Mouse (Mus musculus) colon, adult 2 months (tissue): Measurements from ENCODE around the gene Slc4a2. TPM values are rescaled to one million over a fixed set of nuclear protein-coding genes. Genes with fewer than 3 reads are reported as not detected.

ENCODE experiments used
- polyA plus RNA-seq: library from polyadenylated mRNA; depleted of rRNA; stranded (reverse); fragments of >200 nt; gene quantifications from 2 replicates; pipeline ENCODE4 v1.2.3, GENCODE M21; 2012; rRNA removed

Gene Slc4a2
- polyA plus RNA-seq: 204 and 219 TPM in 2 replicates

GRCm38 (mm10) chr5:24423129-24424003 is at the start of gene Slc4a2, which contains the start of gene Cdk5:
TSS of gene Slc4a2 (plus strand) at chr5:24423837.
TSS of gene Cdk5 (minus strand) at chr5:24423530.

GRCm38 (mm10) chr5:24391864-24392263 is 31.8 kb upstream of the Slc4a2 start, which contains the start of gene Atg9b:
TSS of gene Atg9b (minus strand) at chr5:24392143.

GRCm38 (mm10) chr5:24393392-24393997 is 30.1 kb upstream of the Slc4a2 start, which contains the start of gene Abcb8:
TSS of gene Abcb8 (plus strand) at chr5:24393663.

GRCm38 (mm10) chr5:24413042-24413693 is 10.5 kb upstream of the Slc4a2 start, which contains the start of gene Asic3:
TSS of gene Asic3 (plus strand) at chr5:24413392.

GRCm38 (mm10) chr5:24444746-24445427 is 21.2 kb downstream of the Slc4a2 start, which contains the start of gene Fastk:
TSS of gene Fastk (minus strand) at chr5:24445287.

GRCm38 (mm10) chr5:24447624-24448298 is 24.1 kb downstream of the Slc4a2 start, which contains the start of gene Tmub1:
TSS of gene Tmub1 (minus strand) at chr5:24447854.

GRCm38 (mm10) chr5:24452030-24452690 is 28.5 kb downstream of the Slc4a2 start, which contains the start of gene Agap3:
TSS of gene Agap3 (plus strand) at chr5:24452177.

Other genes starting within 250 kb of the Slc4a2 start
- gene Kcnh2, start 72.2 kb upstream of the Slc4a2 start, polyA plus RNA-seq: 45.8 and 63.0 TPM in 2 replicates
- 5.4 and 6.2 TPM in 2 replicates for gene Nos3, start 59.0 kb upstream of the Slc4a2 start, polyA plus RNA-seq
- 2.7 and 3.1 TPM in 2 replicates for gene Atg9b, start 31.7 kb upstream of the Slc4a2 start, polyA plus RNA-seq
- 87.7 and 110 TPM in 2 replicates for gene Abcb8, start 30.2 kb upstream of the Slc4a2 start, polyA plus RNA-seq
- gene Asic3, start 10.4 kb upstream of the Slc4a2 start, polyA plus RNA-seq: 0.24 and 0.58 TPM in 2 replicates
- 54.6 and 65.0 TPM in 2 replicates for gene Cdk5, start 307 bp upstream of the Slc4a2 start, polyA plus RNA-seq
- 383 and 498 TPM in 2 replicates for gene Fastk, start 21.4 kb downstream of the Slc4a2 start, polyA plus RNA-seq
- 132 and 162 TPM in 2 replicates for gene Tmub1, start 24.0 kb downstream of the Slc4a2 start, polyA plus RNA-seq
- 67.4 and 75.9 TPM in 2 replicates for gene Agap3, start 28.3 kb downstream of the Slc4a2 start, polyA plus RNA-seq
- gene Gbx1, start 103.4 kb downstream of the Slc4a2 start, polyA plus RNA-seq: not detected in 2 replicates
- gene Asb10, start 117.1 kb downstream of the Slc4a2 start, polyA plus RNA-seq: 0.73 and 1.3 TPM in 2 replicates
- gene 4931409K22Rik, start 133.0 kb downstream of the Slc4a2 start, polyA plus RNA-seq: not detected in 2 replicates
- 33.0 and 34.9 TPM in 2 replicates for gene Abcf2, start 153.6 kb downstream of the Slc4a2 start, polyA plus RNA-seq
- 39.3 and 45.2 TPM in 2 replicates for gene Chpf2, start 162.9 kb downstream of the Slc4a2 start, polyA plus RNA-seq
- gene Smarcd3, start 200.6 kb downstream of the Slc4a2 start, polyA plus RNA-seq: 26.0 and 26.6 TPM in 2 replicates